Mouse (Mus musculus) layer of hippocampus, adult 8-10 months (tissue): ENCODE measurements around the gene Sag. TPM values are rescaled to one million over a fixed set of nuclear protein-coding genes. Genes with fewer than 3 reads are reported as not detected.
"Not testable (repeated sequence)": the region's sequence is repeated elsewhere in the genome, so short reads cannot be mapped to it uniquely, and the experiment has no call there.

Experiments used
- DNase-seq, 2 experiments: peaks; one replicate each; pipeline ENCODE4 v3.0.0; 2022; ENCODE audit warnings: low spot score in 2 of 2
- total RNA-seq, 4 experiments: library from RNA; stranded (reverse); gene quantifications; 2 replicates each; pipeline ENCODE4 v1.2.4; 2022

The Sag gene
- total RNA-seq, 4 experiments from 2014 or later, result 1.9 to 4.0 (median 2.6) TPM

- DNase-seq, result peak in 1 of 2 experiments; percentile 17
These were observed 10.2 kb downstream of the Sag start for GRCm38 (mm10) chr1:87813681-87814080.

DNA sequence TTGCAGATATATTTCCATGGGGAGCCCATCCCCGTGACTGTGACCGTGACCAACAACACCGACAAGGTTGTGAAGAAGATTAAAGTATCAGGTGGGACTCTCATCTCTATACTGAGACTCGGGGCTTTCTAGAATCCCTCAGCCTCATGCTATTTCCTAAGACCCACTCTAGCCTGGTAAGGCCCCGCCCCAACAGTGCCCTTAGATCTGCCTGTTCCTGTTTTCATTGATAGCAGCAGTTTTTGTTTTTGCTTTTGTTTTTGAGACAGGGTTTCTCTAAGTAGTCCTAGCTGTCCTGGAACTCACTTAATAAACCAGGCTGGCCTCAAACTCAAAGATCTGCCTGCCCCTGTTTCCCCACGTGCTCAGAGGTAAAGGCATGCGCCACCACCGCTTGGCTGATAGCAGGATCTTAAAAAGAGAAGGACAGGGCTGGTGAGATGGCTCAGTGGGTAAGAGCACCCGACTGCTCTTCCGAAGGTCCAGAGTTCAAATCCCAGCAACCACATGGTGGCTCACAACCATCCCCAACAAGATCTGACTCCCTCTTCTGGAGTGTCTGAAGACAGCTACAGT is 21.0 kb downstream of the Sag start:
- no peak for DNase-seq

- no peak for DNase-seq
These were observed 21.8 kb downstream of the Sag start for GRCm38 (mm10) chr1:87825281-87825680.

DNA sequence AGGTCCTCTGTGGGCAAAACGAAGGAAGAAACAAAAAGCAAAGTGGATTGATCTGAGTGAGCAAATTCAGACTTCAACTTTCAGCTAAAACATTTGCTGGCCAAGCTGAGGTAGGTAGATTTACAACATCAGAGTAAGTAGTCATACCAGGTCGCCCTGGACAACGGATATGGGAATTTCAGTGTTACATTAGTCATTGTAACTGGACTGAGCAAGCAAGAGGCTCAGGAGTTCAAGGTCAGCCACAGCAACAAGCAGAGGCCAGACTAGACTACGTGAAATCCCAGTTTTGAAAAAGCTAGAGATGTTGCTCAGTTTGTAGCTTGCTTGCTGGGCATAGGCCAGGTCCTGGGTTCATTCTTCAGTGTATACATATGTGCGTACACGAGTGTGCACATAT is 22.5 kb downstream of the Sag start:
- DNase-seq, result no peak

DNA sequence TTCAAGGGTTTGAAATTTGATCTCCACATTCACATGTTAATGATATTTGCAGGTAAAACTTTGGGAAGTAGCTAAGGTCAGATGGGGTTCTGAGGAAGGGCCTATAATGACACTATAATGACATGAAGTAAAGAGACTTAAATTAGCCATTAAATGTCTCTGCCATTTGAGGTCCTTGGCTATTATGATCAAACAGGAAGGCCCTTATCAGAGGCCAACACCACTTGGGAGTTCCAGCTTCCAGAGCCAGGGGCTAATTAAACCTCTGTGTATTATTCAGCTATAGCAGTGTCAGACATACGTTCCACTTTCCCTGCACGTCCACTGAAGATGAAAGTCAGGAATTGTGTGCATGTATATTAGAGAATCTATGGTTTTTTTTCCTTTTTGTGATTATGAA is 23.0 kb downstream of the Sag start:
- DNase-seq, result no peak

DNA sequence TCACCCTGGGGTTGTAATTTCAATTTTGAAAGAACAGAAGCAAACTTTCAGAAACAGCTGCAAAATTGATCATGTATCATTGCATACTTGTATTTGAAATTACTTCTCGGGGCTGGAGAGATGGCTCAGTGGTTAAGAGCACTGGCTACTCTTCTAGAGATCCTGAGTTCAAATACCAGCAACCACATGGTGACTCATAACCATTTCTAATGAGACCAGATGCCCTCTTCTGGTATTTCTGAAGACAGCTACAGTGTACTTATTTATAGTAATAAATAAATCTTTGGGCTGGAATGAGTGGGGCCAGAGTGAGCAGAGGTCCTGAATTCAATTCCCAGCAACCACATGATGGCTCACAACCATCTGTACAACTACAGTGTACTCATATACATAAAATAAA is 24.0 kb downstream of the Sag start:
- DNase-seq, result not testable (repeated sequence)

DNA sequence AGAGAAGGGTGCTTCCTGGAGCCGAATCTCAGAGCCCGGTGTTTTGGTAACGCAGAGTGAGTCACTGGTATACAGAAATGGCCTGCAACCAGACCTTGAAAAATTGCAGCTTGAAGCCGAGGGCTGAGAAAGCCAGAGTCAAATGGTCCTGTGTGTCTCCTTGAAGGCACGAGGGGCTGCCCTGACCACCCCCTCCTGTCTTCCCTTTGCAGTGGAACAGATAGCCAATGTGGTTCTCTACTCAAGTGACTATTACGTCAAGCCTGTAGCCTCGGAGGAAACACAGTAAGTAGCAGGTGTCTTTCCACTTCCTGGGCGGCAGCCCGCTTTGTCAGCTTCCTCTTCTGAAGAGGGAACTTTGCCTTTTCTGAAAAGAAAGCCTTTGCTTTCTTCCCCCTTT is 24.7 kb downstream of the Sag start:
- DNase-seq, result peak in 1 of 2 experiments; percentile 28

DNA sequence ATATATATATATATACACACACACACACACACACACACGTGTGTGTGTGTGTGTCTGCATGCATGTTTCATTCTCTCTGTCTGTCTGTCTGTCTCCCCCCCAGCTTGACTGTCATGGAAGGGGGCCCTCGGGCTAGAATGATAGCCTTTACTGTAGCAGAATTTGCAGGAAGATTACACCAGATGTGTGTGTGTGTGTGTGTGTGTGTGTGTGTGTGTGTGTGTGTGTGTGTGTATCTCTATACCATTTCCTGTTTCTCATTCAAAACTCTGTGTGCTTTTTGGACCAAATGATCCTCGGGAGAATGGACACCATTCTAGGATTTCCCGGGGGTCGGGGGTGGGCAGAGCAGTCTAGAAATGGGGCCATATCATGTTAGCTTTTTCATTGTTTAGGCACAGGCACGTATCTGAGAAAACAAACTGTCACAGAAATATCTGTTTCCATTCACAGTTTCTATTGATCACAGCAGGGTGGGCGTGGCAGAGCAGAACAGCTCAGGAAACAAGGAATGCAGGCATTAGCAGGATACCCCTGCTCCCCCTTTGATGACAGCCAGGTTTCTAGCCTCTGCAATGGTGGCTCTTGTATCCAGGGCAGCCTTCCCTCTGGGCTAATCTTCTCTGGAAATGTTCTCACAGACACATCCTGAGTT is 25.6 kb downstream of the Sag start:
- no peak for DNase-seq

DNA sequence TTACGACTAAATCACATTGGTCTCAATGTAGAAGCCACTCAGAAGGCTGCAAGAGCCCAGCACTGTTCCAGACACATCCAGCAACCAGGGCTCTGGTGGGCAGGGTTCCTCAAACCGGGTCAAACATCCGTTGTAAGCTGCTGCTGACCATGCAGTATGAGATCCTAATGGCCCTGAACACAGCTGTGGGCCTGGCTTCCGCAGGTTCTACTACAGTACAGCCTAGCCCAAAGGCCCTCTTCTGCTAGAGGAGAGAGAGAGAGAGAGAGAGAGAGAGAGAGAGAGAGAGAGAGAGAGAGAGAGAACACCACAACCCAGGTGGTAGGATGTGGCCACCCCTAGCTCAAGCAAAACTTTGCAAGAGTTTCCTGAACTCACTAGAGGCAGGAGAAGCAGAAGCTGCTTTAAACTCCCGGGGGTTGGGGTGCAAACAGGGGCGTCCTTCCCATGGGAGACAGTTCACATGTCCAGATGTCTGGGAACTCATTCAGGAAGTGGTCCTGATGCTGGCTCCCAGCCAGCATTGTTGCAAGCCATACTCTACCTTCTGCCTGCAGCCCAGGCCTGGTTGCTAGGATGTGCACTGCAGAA is 26.2 kb downstream of the Sag start:
- DNase-seq, result no peak

GRCm38 (mm10) chr1:87836453-87836852 is 33.0 kb downstream of the Sag start:
- DNase-seq, result no peak

DNA sequence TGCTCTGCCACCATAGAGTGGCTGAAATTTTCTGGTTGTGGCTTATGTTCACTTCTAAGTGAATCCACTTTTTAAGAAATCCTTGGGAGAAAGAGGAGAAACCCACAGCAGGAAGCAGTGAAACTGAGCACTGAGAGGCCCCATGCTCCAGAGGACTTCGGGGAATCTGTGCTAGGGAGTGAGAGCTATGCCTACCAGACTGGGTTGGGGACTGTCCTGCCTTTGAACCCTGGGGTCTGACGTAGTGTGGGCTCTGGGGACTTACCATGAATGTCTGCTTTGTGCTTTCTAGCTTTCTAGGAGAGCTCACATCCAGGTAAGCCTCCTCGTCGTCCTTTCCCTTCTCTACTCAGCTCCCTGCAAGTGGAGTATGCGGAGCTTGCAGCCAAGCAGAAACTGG is 33.5 kb downstream of the Sag start:
- no peak for DNase-seq

DNA sequence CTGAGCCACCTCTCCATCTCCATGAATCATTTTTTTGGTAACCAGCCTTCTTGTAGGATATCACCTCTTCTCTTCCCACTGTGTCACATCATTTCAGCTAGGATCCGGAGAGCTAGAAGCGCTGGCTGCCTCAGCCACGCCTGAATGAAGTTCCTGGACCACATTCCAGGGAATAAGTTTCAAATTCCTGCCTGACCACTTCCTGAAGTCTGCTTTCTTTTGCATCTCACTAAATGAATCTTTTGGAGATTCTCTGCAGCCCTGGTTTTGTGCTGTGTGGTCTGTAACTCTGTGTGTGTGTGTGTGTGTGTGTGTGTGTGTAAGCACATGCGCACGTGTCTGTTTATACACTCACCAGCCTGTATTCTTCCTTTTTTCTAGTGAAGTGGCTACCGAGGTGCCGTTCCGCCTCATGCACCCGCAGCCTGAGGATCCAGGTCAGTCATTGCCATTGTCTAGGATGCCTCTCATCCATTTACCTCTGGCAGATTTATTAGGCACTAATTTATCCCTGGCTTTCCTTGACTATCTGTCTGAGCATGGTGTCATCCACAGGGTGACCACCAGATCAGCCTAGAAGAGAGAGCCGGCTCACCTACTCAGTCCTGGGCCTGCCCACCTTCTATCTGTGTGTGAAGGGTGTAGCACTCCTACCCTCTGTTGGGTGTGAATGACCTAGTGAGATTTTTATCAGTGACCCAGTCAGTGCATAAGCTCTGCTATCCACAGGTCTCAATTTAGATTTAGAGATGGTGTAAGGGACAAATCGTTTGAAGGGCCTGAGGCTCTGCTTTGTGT is 37.1 kb downstream of the Sag start:
- DNase-seq, result no peak

DNA sequence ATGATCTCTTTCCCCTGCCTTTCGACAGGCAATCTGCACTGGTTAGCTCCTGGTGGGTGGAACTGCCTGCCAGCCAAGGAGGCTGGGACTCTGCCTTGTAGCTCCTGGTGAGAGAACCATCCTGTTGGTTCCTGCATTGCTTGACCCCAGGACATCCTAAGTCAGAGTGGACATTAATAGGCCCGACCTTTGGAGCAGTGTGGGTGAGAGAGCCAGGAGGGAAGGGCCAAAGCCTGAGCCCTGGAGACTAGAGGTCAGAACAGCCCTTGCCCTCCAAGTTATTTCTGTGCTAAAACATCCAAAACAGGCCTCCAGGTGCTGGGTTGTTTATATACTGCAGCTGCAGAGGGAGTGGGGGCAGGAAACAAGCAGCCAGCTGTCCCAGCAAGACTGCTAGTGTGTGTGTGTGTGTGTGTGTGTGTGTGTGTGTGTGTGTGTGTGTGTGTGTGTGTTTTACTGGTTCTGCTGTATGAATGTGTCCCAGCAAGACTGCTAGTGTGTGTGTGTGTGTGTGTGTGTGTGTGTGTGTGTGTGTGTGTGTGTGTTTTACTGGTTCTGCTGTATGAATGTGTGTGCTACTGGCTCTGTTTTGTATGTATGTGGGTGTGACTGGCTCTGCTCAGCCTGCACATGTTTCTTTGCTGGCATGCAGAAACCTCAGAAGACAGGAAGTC is 43.5 kb downstream of the Sag start:
- DNase-seq, result no peak

- DNase-seq, result no peak
These were observed 44.1 kb downstream of the Sag start for GRCm38 (mm10) chr1:87847475-87848168.

DNA sequence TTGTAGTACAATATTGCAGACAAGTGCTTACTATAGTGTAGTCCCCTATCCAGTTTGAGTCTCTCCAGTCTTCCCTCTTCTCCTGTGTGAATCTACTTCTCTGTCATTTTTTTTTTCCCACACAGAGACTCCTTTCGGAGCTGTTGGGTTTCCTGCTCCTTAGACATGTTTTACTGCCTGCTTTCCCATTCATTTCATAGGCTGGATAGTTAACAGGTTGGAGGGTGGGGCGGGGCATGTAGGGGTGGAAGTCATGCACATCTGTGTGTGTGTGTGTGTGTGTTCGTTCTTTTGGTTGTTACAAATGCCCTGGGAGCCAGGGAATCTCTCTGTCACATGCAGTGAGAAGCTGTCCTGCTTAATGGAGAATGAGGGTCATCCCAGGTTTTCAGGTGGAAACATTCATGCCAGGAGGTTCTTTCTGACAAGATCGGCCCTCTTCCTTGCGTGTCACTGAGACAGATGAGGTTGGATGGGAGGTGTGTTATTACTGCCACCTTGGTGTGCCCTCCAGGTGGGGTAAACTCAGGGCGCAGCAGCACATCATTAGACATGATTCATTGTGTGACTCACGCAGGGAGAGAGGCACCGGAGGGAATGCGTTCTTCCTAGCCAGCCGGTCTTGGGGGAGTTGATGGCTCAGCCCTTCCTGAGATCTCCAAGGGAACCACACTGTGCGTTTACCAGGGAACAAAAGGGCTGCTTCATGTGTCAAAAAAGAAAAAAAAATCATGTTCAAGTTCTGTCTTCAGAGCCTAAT is 44.9 kb downstream of the Sag start:
- peak in 1 of 2 experiments; percentile 39 for DNase-seq

DNA sequence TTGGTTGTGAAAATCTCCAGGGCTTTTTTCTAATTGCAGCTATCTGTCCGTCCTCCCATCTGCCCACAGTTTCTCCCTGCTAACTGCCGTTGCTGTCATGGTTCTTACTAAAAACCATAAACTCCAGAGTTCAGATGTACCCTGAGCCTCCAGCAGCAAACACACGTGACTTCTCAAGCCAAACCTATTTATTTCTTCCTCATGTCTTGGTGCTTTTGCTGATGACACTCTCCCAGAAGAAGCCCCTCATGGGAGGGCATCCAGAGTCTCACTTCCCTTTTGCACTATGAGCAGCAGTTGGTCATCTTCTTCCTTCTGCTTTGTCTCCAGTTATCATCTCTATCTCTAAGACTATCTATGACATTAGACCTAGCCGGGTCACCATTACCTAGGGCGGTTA is 45.8 kb downstream of the Sag start:
- no peak for DNase-seq

GRCm38 (mm10) chr1:87851344-87851743 is 47.9 kb downstream of the Sag start:
- DNase-seq, result no peak

DNA sequence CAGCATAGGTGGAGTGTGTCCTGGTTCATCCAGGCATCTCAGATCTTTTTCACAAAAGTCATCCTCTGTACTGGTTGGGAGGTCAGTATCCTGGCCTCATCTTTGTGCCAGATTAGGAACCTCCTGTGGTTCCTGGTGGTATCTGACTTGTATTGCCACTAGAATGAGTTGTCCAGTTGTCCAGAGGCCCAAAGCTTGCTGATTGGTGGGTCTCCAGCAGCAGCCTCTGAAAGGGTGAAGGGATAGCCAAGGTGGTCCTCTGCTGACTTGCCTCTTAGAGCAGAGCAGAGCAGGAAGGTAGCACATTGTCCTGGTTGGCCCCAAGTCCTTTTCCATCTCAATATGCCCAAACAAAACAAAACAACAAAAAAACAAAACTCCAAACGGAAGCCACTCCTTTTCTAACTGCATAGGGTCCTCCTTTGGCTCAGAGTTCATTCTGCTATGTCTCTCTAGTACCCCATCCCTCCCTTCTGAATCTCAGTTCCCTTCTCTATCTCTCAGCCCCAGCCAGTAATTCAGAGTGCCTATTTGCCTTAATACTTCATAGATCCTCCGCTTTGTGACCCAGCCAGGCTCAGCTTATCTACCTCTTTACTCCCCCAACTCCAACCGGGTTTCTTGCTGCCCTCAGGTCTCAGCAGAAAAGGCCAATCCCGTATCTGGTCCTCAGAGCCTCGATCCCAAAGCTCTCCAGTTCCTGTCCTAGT is 48.8 kb downstream of the Sag start:
- DNase-seq, result no peak

DNA sequence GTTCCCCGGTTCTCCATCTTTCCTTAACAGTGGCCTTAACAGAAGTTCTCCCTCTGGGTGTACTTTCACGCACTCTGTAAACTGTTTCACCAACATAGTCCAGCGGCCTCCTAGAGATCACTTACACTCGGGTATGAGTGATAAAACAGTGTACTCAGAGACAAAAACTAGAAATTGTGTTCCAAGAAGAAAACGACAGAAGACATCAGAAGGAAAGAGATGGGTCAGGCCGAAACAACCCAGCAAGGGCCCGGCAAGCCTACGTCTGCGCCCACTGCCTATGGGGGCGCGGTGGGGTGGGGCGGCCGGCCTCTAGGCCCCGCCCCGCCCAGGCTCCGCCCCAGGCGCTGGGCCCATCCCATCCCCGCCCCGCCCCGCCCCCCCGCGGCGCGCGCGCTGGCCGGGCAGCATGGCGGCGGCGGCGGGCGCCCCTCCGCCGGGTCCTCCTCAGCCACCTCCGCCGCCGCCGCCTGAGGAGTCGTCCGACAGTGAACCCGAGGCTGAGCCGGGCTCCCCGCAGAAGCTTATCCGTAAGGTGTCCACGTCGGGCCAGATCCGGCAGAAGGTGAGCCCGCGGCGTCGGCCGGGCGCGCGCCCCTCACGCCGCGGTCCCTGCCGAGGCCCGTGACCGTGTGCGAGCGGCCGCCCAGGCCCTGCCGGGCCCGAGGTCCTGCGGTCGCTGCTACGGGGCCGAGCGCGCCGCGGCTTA is 49.6 kb downstream of the Sag start, which contains the start of gene Dgkd:
Dgkd (plus strand) TSS at position 396 of the 709 bp plus-strand sequence.
- peak in 1 of 2 experiments; percentile 32 for DNase-seq
